ENCODE assay signal across 20 mouse cellular contexts in genomic region chr11:3933756-3934285, GRCm38 (mm10). TPM values are rescaled to one million over a fixed set of nuclear protein-coding genes. Genes with fewer than 3 reads are reported as not detected.
DNase-seq lines count a peak whose midpoint lies in the region; TF ChIP-seq lines count a peak whose summit lies in the region.
"Had no signal": no experiment of that assay in that cellular context is flagged by ENCODE, and none has a peak within 500 bp of the region (broad histone marks: within the 10 kb centered on the region; RNA-seq: fewer than 3 reads in every experiment).

No protein-coding gene starts in this region.

- no peaks in the 10 kb centered on the region for H3K27me3 ChIP-seq in kidney, adult 2 months (replicated peaks; ENCODE audit: control insufficient read depth, insufficient read depth, low read length)
- H3K27me3 ChIP-seq: embryonic facial prominence, embryonic 12.5 days; forebrain, embryonic 12.5 days; hindbrain, embryonic 15.5 days had no signal

- WGBS in kidney, adult 2 months, result 80% methylated on average over 9 of the region's 9 CpGs

- peak; percentile 2 for DNase-seq in gastrocnemius, postnatal 25 days
- DNase-seq in gastrocnemius, postnatal 10 days, result no peak
- DNase-seq in kidney, adult 2 months, result peak; percentile 74
- no peak for DNase-seq in kidney, postnatal 10 days
- DNase-seq in testis, postnatal 10 days (ENCODE audit: low spot score), result peak; percentile 27
- no peak for DNase-seq in testis, postnatal 14 days (ENCODE audit: low spot score)
- DNase-seq in T-cell, adult 2 months (ENCODE audit: low spot score), result no peak
- DNase-seq: adrenal gland, postnatal 14 days; cerebellum, adult 11-12 months; cerebellum, adult 9-10 months; cerebellum, postnatal 25 days; forebrain, postnatal 0 days; gastrocnemius, postnatal 36 days; heart, adult 2 months; heart, postnatal 36 days had no signal

- TF ChIP-seq CTCF in kidney, adult 2 months (conservative IDR thresholded peaks at IDR 0.05; ENCODE audit: insufficient read depth, insufficient read length, low read depth, low read length), result no peak

- H3K36me3 ChIP-seq in kidney, adult 2 months (ENCODE audit: control insufficient read depth, insufficient read depth, low read length), result no peaks in the 10 kb centered on the region
- H3K36me3 ChIP-seq: embryonic facial prominence, embryonic 12.5 days; forebrain, embryonic 12.5 days; heart, embryonic 13.5 days; hindbrain, embryonic 15.5 days had no signal

- H3K4me3 ChIP-seq in kidney, adult 2 months (ENCODE audit: insufficient read depth, low read depth, low read length), result no peak overlapping the region
- H3K4me3 ChIP-seq: embryonic facial prominence, embryonic 12.5 days; forebrain, embryonic 12.5 days; heart, adult 2 months; heart, embryonic 13.5 days; hindbrain, embryonic 15.5 days had no signal

- TF ChIP-seq POLR2A in kidney, adult 2 months (IDR thresholded peaks at IDR 0.05; ENCODE audit: low read depth, low read length), result no peak

- H3K4me1 ChIP-seq in kidney, adult 2 months (ENCODE audit: control insufficient read depth, insufficient read depth, low read length), result peaks cover 22% of the 10 kb centered on the region

- H3K27ac ChIP-seq in kidney, adult 2 months (ENCODE audit: insufficient read depth, low read depth, low read length), result peak overlapping the region; percentile 7; the same call in 1 of the 2 replicates
- H3K27ac ChIP-seq: embryonic facial prominence, embryonic 12.5 days; forebrain, embryonic 12.5 days; heart, adult 2 months; heart, embryonic 13.5 days; hindbrain, embryonic 15.5 days had no signal

RNA-seq across cellular contexts. Expression of gene Tcn2, which starts 1.9 kb away (rescaled TPM):
- total RNA-seq in gastrocnemius, postnatal 25 days (2021), result 10 to 100 TPM; 11.6 to 22.6 TPM
- 10 to 100 TPM; 17.4 to 22.2 TPM for total RNA-seq in gastrocnemius, postnatal 10 days (2021)
- 2,179 and 2,584 TPM in 2 replicates for polyA plus RNA-seq in kidney, adult 2 months (2012; rRNA removed)

RNA-seq across cellular contexts. Expression of gene Slc35e4, which starts 19.4 kb away (rescaled TPM):
- total RNA-seq in gastrocnemius, postnatal 25 days (2021), result 10 to 100 TPM; 13.0 to 14.2 TPM
- 10 to 100 TPM; 15.8 to 19.4 TPM for total RNA-seq in gastrocnemius, postnatal 10 days (2021)
- polyA plus RNA-seq in kidney, adult 2 months (2012; rRNA removed), result 8.1 and 10.6 TPM in 2 replicates

RNA-seq across cellular contexts. Expression of gene Pes1, which starts 30.0 kb away (rescaled TPM):
- 10 to 100 TPM; 24.3 to 31.2 TPM for total RNA-seq in gastrocnemius, postnatal 25 days (2021)
- total RNA-seq in gastrocnemius, postnatal 10 days (2021), result 10 to 100 TPM; 42.0 to 44.9 TPM
- polyA plus RNA-seq in kidney, adult 2 months (2012; rRNA removed), result 33.3 and 33.8 TPM in 2 replicates

RNA-seq across cellular contexts. Expression of gene Dusp18, which starts 38.8 kb away (rescaled TPM):
- total RNA-seq in gastrocnemius, postnatal 25 days (2021), result 1 to 10 TPM; 5.1 to 8.4 TPM
- 1 to 10 TPM; 2.1 to 2.8 TPM for total RNA-seq in gastrocnemius, postnatal 10 days (2021)
- polyA plus RNA-seq in kidney, adult 2 months (2012; rRNA removed), result 7.0 and 7.1 TPM in 2 replicates

RNA-seq across cellular contexts. Expression of gene 4921536K21Rik, which starts 38.9 kb away (rescaled TPM):
- total RNA-seq in gastrocnemius, postnatal 25 days (2021), result under 1 TPM; 0.13 TPM
- total RNA-seq in gastrocnemius, postnatal 10 days (2021), result under 1 TPM in 1 of 2 experiments, not detected in 1; 0.23 TPM
- polyA plus RNA-seq in kidney, adult 2 months (2012; rRNA removed), result 0.83 and 1.1 TPM in 2 replicates
- polyA plus RNA-seq: activated CD4-positive, CD25-positive, alpha-beta regulatory T cell, adult 4 months had no signal

Comparison
In these comparisons a context has a peak if more than half of its experiments do, and no peak if none do; other contexts are left out.
1. DNase-seq: peak in gastrocnemius, postnatal 25 days (single experiment), kidney, adult 2 months (single experiment) and testis, postnatal 10 days (single experiment); none in gastrocnemius, postnatal 10 days (single experiment), kidney, postnatal 10 days (single experiment), testis, postnatal 14 days (single experiment) and T-cell, adult 2 months (single experiment).